Mouse (Mus musculus): ENCODE data around the gene Gstm5.

DNA sequence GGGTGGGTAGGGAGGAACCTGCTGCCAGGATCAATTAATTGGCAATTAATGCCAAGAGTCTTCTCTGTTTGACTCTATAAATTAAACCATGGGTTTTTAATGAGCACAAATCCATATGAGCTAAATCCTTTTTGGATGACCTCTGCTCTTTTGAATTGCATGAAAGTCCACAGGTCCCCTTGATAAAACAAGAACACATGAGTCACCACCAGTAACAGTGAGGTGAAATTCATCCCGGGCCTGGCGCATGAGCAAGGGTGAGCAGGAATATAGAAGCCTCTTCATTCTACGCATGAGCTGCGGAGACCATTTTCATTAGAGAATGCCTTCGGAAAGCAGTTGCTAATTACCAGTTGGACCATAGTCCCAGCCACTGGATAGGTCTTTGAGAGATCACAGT is 24.7 kb downstream of the Gstm5 start:
- TF ChIP-seq CTCF (IDR thresholded peaks at IDR 0.05; ENCODE audit: extremely low read depth, insufficient read depth, low read length) (no peak), POLR2A (IDR thresholded peaks at IDR 0.05; ENCODE audit: extremely low read depth, insufficient read depth, low read length) (no peak)
